Mouse (Mus musculus) lung, adult 2 months (tissue): ENCODE measurements at regions not wholly inside any gene's neighbourhood (a gene's known extent, or its start where the extent isn't known, plus 50 kb on each side); places are given as distances from the start of the nearest gene placed in this dataset.

ENCODE experiments used
- CTCF ChIP-seq: fragments of 200-500 bp; IDR thresholded peaks from 2 replicates; pipeline ENCODE4 v1.5.1; 2011; ENCODE audit warnings: mild to moderate bottlenecking, low read length, control low read depth; ENCODE audit not compliant: insufficient read depth
- POLR2A ChIP-seq: fragments of 200-500 bp; IDR thresholded peaks from 2 replicates; pipeline ENCODE4 v1.6.1; 2011; ENCODE audit warnings: low read depth, mild to moderate bottlenecking, control low read depth, low read length, borderline replicate concordance; ENCODE audit errors: extremely low read depth

DNA sequence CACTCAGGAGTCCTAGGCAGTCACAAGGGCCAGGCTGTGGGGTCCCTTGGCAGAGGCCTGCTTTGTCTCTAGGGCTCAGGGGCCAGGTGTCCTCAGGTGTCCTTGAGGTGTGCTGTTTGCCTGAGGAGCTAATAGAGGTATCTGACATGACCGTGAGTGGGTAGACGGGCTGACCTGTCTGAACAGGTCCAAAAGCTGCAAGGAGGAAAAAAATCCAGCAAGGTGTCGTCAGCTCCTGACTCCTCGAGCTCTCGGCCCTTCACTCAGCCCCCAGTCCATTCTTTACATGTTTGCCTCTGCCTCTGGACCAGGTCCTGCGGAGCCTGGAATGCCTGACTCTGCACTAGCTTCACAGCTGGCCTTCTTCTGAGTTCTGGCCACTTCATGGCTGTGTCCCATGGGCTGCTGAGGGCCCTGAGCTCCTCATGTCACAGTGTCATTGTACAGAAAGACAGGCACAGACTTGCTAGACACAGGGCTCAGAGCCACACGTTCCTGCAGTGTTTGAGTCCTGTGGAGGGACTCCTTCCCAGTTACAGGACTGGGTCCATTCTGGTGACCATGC is 51.9 kb upstream of the Haao start:
- no peak for TF ChIP-seq POLR2A
- TF ChIP-seq CTCF, result no peak
